Mouse (Mus musculus): ENCODE measurements around the gene Fgd6. TPM values are rescaled to one million over a fixed set of nuclear protein-coding genes. Genes with fewer than 3 reads are reported as not detected.
A peak's percentile ranks its signal among the peaks of the same experiment; 100 is the strongest.

Fgd6 gene
- total and polyA plus RNA-seq, 3 experiments: 1.2 to 2.8 TPM; not detected in 1

GRCm38 (mm10) chr10:94047845-94048559, 12.2 kb downstream of the Fgd6 start (continued):
- TF ChIP-seq SIN3A (IDR thresholded peaks at IDR 0.05; ENCODE audit: low read length) (peak; percentile 77; the same call in 1 of the 2 replicates), MAZ (IDR thresholded peaks at IDR 0.05; ENCODE audit: low read depth, low read length) (peak; percentile 76), JUND (IDR thresholded peaks at IDR 0.05; ENCODE audit: low read depth, low read length) (no peak), ZMIZ1 (IDR thresholded peaks at IDR 0.05; ENCODE audit: low read depth, low read length) (no peak), MAFK (IDR thresholded peaks at IDR 0.05; ENCODE audit: borderline replicate concordance, low read depth, low read length) (peak; percentile 72), BHLHE40 (IDR thresholded peaks at IDR 0.05; ENCODE audit: borderline replicate concordance, low read depth, low read length) (no peak), EP300 (IDR thresholded peaks at IDR 0.05; ENCODE audit: low read depth in 1 of 2, low read length in 2 of 2) (peak; percentile 75 to 76), POLR2AphosphoS2 (IDR thresholded peaks at IDR 0.05; ENCODE audit: low read length) (no peak), SMC3 (IDR thresholded peaks at IDR 0.05; ENCODE audit: low read depth, low read length) (no peak), GABPA (IDR thresholded peaks at IDR 0.05; ENCODE audit: low read depth, low read length) (no peak), RCOR1 (IDR thresholded peaks at IDR 0.05; ENCODE audit: low read depth, low read length) (peak; percentile 84), RAD21 (IDR thresholded peaks at IDR 0.05; ENCODE audit: low read depth, low read length) (no peak), UBTF (IDR thresholded peaks at IDR 0.05; ENCODE audit: borderline replicate concordance, insufficient read depth, low read depth, low read length) (no peak), GATA1 (IDR thresholded peaks at IDR 0.05; ENCODE audit: low read depth, low read length) (peak; percentile 81), TAL1 (IDR thresholded peaks at IDR 0.05; ENCODE audit: low read length) (peak; percentile 27; the same call in 1 of the 2 replicates), ELF1 (IDR thresholded peaks at IDR 0.05; ENCODE audit: low read depth, low read length) (0 out of 2 replicates have a peak, but pooled peaks have one; percentile 40)

DNA sequence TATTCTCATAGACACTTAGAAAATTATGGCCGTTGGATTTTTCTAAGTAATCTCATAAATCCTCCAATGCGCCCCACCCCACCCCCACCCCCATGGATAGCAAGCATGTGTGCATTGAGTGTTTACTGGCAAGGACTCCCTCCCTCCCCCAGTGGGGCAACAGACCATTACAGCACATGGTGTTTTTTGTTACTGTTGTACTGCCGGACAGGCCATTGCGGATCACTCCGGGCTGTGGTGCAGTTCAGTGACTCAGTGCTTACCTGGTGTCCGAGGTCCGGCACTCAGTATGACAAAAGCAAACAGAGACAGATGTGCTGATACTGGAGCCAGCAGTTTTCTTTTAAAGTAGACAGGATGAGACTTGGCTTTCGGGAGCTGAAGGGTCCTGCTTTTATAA, 13.3 kb downstream of the Fgd6 start:
- Histone ChIP-seq H3K36me3 (ENCODE audit: control insufficient read depth in 1 of 2, insufficient read depth in 2 of 2, low read length in 2 of 2) (peaks cover 0 to 18% of the 10 kb centered on the region in 2 experiments; a peak in 2 of 4 replicates), H3K9ac (ENCODE audit: control insufficient read depth, low read depth, low read length, poor library complexity, severe bottlenecking) (no peak overlapping the region), H3K27me3 (ENCODE audit: control insufficient read depth in 1 of 2, insufficient read depth in 2 of 2, low read length in 2 of 2) (no peaks in the 10 kb centered on the region), H3K4me1 (ENCODE audit: control insufficient read depth in 1 of 2, insufficient read depth in 2 of 2, low read length in 2 of 2) (peaks cover 6 to 22% of the 10 kb centered on the region in 2 experiments), H3K27ac (ENCODE audit: control insufficient read depth, low read depth, low read length) (no peak overlapping the region), H3K4me3 (ENCODE audit: control insufficient read depth in 1 of 2, insufficient read depth in 1 of 2, low read depth in 2 of 2, low read length in 2 of 2) (no peak overlapping the region), H3K9me3 (replicated peaks; ENCODE audit: insufficient read depth, low read length) (no peaks in the 10 kb centered on the region), H3K79me2 (ENCODE audit: control insufficient read depth, insufficient read depth, low read length, poor library complexity) (no peaks in the 10 kb centered on the region)
- DNase-seq (ENCODE audit: low read depth, low spot score): no peak
- TF ChIP-seq MAZ (IDR thresholded peaks at IDR 0.05; ENCODE audit: low read depth, low read length) (no peak), POLR2A (IDR thresholded peaks at IDR 0.05; ENCODE audit: control insufficient read depth in 1 of 2, insufficient read depth in 1 of 2, low read depth in 1 of 2, low read length in 2 of 2, poor library complexity in 1 of 2) (no peak), POLR2AphosphoS2 (IDR thresholded peaks at IDR 0.05; ENCODE audit: low read length) (no peak), MAFK (IDR thresholded peaks at IDR 0.05; ENCODE audit: borderline replicate concordance, low read depth, low read length) (no peak), GABPA (IDR thresholded peaks at IDR 0.05; ENCODE audit: low read depth, low read length) (no peak), RCOR1 (IDR thresholded peaks at IDR 0.05; ENCODE audit: low read depth, low read length) (no peak), RAD21 (IDR thresholded peaks at IDR 0.05; ENCODE audit: low read depth, low read length) (no peak), MXI1 (IDR thresholded peaks at IDR 0.05; ENCODE audit: low read depth, low read length) (no peak), E2F4 (IDR thresholded peaks at IDR 0.05; ENCODE audit: borderline replicate concordance, low read depth, low read length) (no peak)

Data from MEL (cell line).